Mouse (Mus musculus) embryonic facial prominence, embryonic 11.5 days (tissue): ENCODE data around the gene Limch1. TPM values are rescaled to one million over a fixed set of nuclear protein-coding genes. Genes with fewer than 3 reads are reported as not detected.

Source experiments
- ATAC-seq: fragments of 200-750 bp; cut with Nextera tagmentation; replicated peaks from 2 replicates; pipeline ENCODE4 v1.8.0; 2017; ENCODE audit warnings: low read depth; ENCODE audit not compliant: insufficient number of reproducible peaks, low FRiP score, low TSS enrichment
- DNase-seq: peaks from one replicate; pipeline ENCODE4 v3.0.0-alpha.2; 2015; ENCODE audit warnings: low spot score
- H3K27ac ChIP-seq: fragments of 300-500 bp; sonication (generic); replicated peaks from 2 replicates; pipeline ENCODE4 v1.5.1; 2014; ENCODE audit warnings: mild to moderate bottlenecking, low read depth, low read length, control low read depth
- H3K27me3 ChIP-seq: fragments of 300-500 bp; sonication (generic); 2 replicates; pipeline ENCODE4 v1.6.1; 2014; ENCODE audit warnings: mild to moderate bottlenecking, low read length, moderate library complexity, mixed read lengths; ENCODE audit not compliant: control insufficient read depth, insufficient read depth
- H3K36me3 ChIP-seq: fragments of 300-500 bp; sonication (generic); replicated peaks from 2 replicates; pipeline ENCODE4 v1.6.1; 2014; ENCODE audit warnings: low read depth, mild to moderate bottlenecking, low read length, moderate library complexity, mixed read lengths; ENCODE audit not compliant: control insufficient read depth, insufficient read depth
- H3K4me1 ChIP-seq: fragments of 300-500 bp; sonication (generic); 2 replicates; pipeline ENCODE4 v1.6.1; 2014; ENCODE audit warnings: low read length, mixed read lengths; ENCODE audit not compliant: control insufficient read depth, insufficient read depth
- H3K4me2 ChIP-seq: fragments of 300-500 bp; sonication (generic); 2 replicates; pipeline ENCODE4 v1.6.1; 2014; ENCODE audit warnings: low read depth, mild to moderate bottlenecking, control low read depth, low read length, moderate library complexity
- H3K4me3 ChIP-seq: fragments of 300-500 bp; sonication (generic); 2 replicates; pipeline ENCODE4 v1.5.1; 2014; ENCODE audit warnings: low read depth, low read length, control low read depth
- H3K9ac ChIP-seq: fragments of 300-500 bp; sonication (generic); replicated peaks from 2 replicates; pipeline ENCODE4 v1.6.1; 2014; ENCODE audit warnings: mild to moderate bottlenecking, control low read depth, low read length
- H3K9me3 ChIP-seq: fragments of 300-500 bp; sonication (generic); replicated peaks from 2 replicates; pipeline ENCODE4 v1.6.1; 2016; ENCODE audit warnings: mild to moderate bottlenecking, low read length, inconsistent platforms, mixed read lengths; ENCODE audit not compliant: control insufficient read depth
- WGBS: fragments of 180-500 bp; shearing (Covaris S2); extraction: QIAGEN DNeasy Blood & Tissue Kit; methylation state at CpG from one replicate; pipeline ENCODE4 v1.1.7; 2014; 5-methylcytosine and 5-hydroxymethylcytosine counted together
- polyA plus RNA-seq: library from polyadenylated mRNA; unstranded; fragments of >200 nt; fragmentation: Nextera tagmentation; extraction: Ambion mirVana; gene quantifications from 2 replicates; pipeline ENCODE4 v1.2.1, GENCODE M21; 2014

Limch1 gene
- polyA plus RNA-seq, 1 experiment from 2014 or later, result 69.3 TPM

- DNase-seq, result no peak
- H3K4me1 ChIP-seq, result no peaks in the 10 kb centered on the region
- no peak overlapping the region for H3K4me3 ChIP-seq
- H3K36me3 ChIP-seq, result no peaks in the 10 kb centered on the region
- no peak for ATAC-seq
- no peak overlapping the region for H3K4me2 ChIP-seq
- H3K9ac ChIP-seq, result no peak overlapping the region
- H3K27me3 ChIP-seq, result no peaks in the 10 kb centered on the region
- WGBS, result 92% methylated on average over 3 of the region's 3 CpGs
- no peak overlapping the region for H3K27ac ChIP-seq
- H3K9me3 ChIP-seq, result no peaks in the 10 kb centered on the region
Measured at GRCm38 (mm10) chr5:66793251-66793650, 47.6 kb downstream of the Limch1 start.

- no peak for DNase-seq
- Histone ChIP-seq H3K4me2 (no peak overlapping the region), H3K27me3 (no peaks in the 10 kb centered on the region), H3K4me1 (peaks cover 2% of the 10 kb centered on the region; the same call in 1 of the 2 replicates), H3K4me3 (no peak overlapping the region), H3K9ac (no peak overlapping the region), H3K36me3 (no peaks in the 10 kb centered on the region), H3K27ac (no peak overlapping the region), H3K9me3 (no peaks in the 10 kb centered on the region)
- no peak for ATAC-seq
- 62% methylated on average over 6 of the region's 6 CpGs for WGBS
Measured at GRCm38 (mm10) chr5:66797326-66797725, 51.7 kb downstream of the Limch1 start.

- WGBS, result 76% methylated on average over 3 of the region's 3 CpGs
- Histone ChIP-seq H3K9me3 (no peaks in the 10 kb centered on the region), H3K4me1 (peaks cover 2% of the 10 kb centered on the region; the same call in 1 of the 2 replicates), H3K27me3 (no peaks in the 10 kb centered on the region), H3K4me2 (no peak overlapping the region), H3K4me3 (no peak overlapping the region), H3K36me3 (no peaks in the 10 kb centered on the region), H3K9ac (no peak overlapping the region), H3K27ac (no peak overlapping the region)
- no peak for ATAC-seq
- DNase-seq, result no peak
Measured at GRCm38 (mm10) chr5:66798135-66798534, 52.5 kb downstream of the Limch1 start.

GRCm38 (mm10) chr5:66798591-66799003 lies 53.0 kb downstream of the Limch1 start:
- WGBS, result 41% methylated on average over 8 of the region's 8 CpGs
- Histone ChIP-seq H3K4me1 (peaks cover 2% of the 10 kb centered on the region; the same call in 1 of the 2 replicates), H3K27me3 (no peaks in the 10 kb centered on the region)

GRCm38 (mm10) chr5:66800243-66800642 lies 54.6 kb downstream of the Limch1 start:
- H3K27me3 ChIP-seq, result no peaks in the 10 kb centered on the region
- H3K4me1 ChIP-seq, result peaks cover 2% of the 10 kb centered on the region; the same call in 1 of the 2 replicates
- no peaks in the 10 kb centered on the region for H3K36me3 ChIP-seq
- peak; percentile 43 for DNase-seq
- H3K4me2 ChIP-seq, result no peak overlapping the region
- H3K4me3 ChIP-seq, result no peak overlapping the region
- no peak overlapping the region for H3K27ac ChIP-seq
- WGBS, result 22% methylated on average over 9 of the region's 9 CpGs
- ATAC-seq, result no peak
- H3K9ac ChIP-seq, result no peak overlapping the region
- no peaks in the 10 kb centered on the region for H3K9me3 ChIP-seq

More at GRCm38 (mm10) chr5:66798591-66799003, 53.0 kb downstream of the Limch1 start:
- Histone ChIP-seq H3K9me3 (no peaks in the 10 kb centered on the region), H3K36me3 (no peaks in the 10 kb centered on the region), H3K9ac (no peak overlapping the region), H3K4me3 (no peak overlapping the region), H3K27ac (no peak overlapping the region), H3K4me2 (no peak overlapping the region)
- no peak for ATAC-seq
- no peak for DNase-seq

GRCm38 (mm10) chr5:66800977-66801376 lies 55.4 kb downstream of the Limch1 start:
- no peak overlapping the region for H3K27ac ChIP-seq
- H3K27me3 ChIP-seq, result no peaks in the 10 kb centered on the region
- WGBS, result 81% methylated on average over 6 of the region's 6 CpGs
- no peak for DNase-seq
- H3K9me3 ChIP-seq, result no peaks in the 10 kb centered on the region
- H3K4me1 ChIP-seq, result peaks cover 2% of the 10 kb centered on the region; the same call in 1 of the 2 replicates
- H3K36me3 ChIP-seq, result no peaks in the 10 kb centered on the region
- H3K9ac ChIP-seq, result no peak overlapping the region
- no peak for ATAC-seq
- H3K4me3 ChIP-seq, result no peak overlapping the region
- no peak overlapping the region for H3K4me2 ChIP-seq

- H3K9ac ChIP-seq, result no peak overlapping the region
- H3K27ac ChIP-seq, result no peak overlapping the region
- DNase-seq, result no peak
- H3K4me2 ChIP-seq, result no peak overlapping the region
- no peak overlapping the region for H3K4me3 ChIP-seq
- H3K36me3 ChIP-seq, result no peaks in the 10 kb centered on the region
- ATAC-seq, result no peak
- peaks cover 2% of the 10 kb centered on the region; the same call in 1 of the 2 replicates for H3K4me1 ChIP-seq
- no peaks in the 10 kb centered on the region for H3K27me3 ChIP-seq
- 69% methylated on average over 10 of the region's 10 CpGs for WGBS
- H3K9me3 ChIP-seq, result no peaks in the 10 kb centered on the region
Measured at GRCm38 (mm10) chr5:66802196-66802595, 56.6 kb downstream of the Limch1 start.

GRCm38 (mm10) chr5:66806335-66806734 lies 60.7 kb downstream of the Limch1 start:
- H3K36me3 ChIP-seq, result no peaks in the 10 kb centered on the region
- no peaks in the 10 kb centered on the region; the same call in 1 of the 2 replicates for H3K4me1 ChIP-seq
- no peak overlapping the region for H3K9ac ChIP-seq
- DNase-seq, result no peak
- no peaks in the 10 kb centered on the region for H3K27me3 ChIP-seq
- H3K9me3 ChIP-seq, result no peaks in the 10 kb centered on the region
- ATAC-seq, result no peak
- no peak overlapping the region for H3K4me2 ChIP-seq
- H3K4me3 ChIP-seq, result no peak overlapping the region
- 68% methylated on average over 7 of the region's 7 CpGs for WGBS
- no peak overlapping the region for H3K27ac ChIP-seq
